Mouse (Mus musculus) ES-E14 (cell line): ENCODE data around the gene Schip1.

Source experiments
- HCFC1 ChIP-seq: IDR thresholded peaks from 2 replicates; pipeline ENCODE4 v1.6.1; 2012; ENCODE audit warnings: low read length, inconsistent platforms, borderline replicate concordance; ENCODE audit not compliant: insufficient read depth
- MAFK ChIP-seq: IDR thresholded peaks from 2 replicates; pipeline ENCODE4 v1.6.1; 2014; ENCODE audit warnings: mild to moderate bottlenecking, low read depth, low read length, inconsistent platforms; ENCODE audit not compliant: insufficient read depth

- TF ChIP-seq HCFC1 (no peak), MAFK (no peak)
Observed at GRCm38 (mm10) chr3:68270246-68270645, 205.6 kb downstream of the Schip1 start.
